Mouse (Mus musculus): ENCODE measurements around the gene Acp1. TPM values are rescaled to one million over a fixed set of nuclear protein-coding genes. Genes with fewer than 3 reads are reported as not detected.

The Acp1 gene
- polyA plus RNA-seq, 1 experiment from 2014 or later, result 172 TPM

- no peak for ATAC-seq (ENCODE audit: low FRiP score, low read depth)
- 89% methylated on average over 4 of the region's 4 CpGs for WGBS
- Histone ChIP-seq H3K27me3 (no peaks in the 10 kb centered on the region), H3K27ac (no peak overlapping the region), H3K4me1 (no peaks in the 10 kb centered on the region), H3K4me3 (no peak overlapping the region), H3K9me3 (no peaks in the 10 kb centered on the region), H3K4me2 (replicated peaks) (no peak overlapping the region), H3K9ac (no peak overlapping the region), H3K36me3 (peaks cover 33% of the 10 kb centered on the region)
These were observed 14.3 kb downstream of the Acp1 start for GRCm38 (mm10) chr12:30897039-30897438.

GRCm38 (mm10) chr12:30891438-30891837 lies 20.0 kb downstream of the Acp1 start:
- Histone ChIP-seq H3K9me3 (no peaks in the 10 kb centered on the region), H3K36me3 (peaks cover 16% of the 10 kb centered on the region), H3K4me2 (replicated peaks) (no peak overlapping the region), H3K4me3 (no peak overlapping the region), H3K4me1 (no peaks in the 10 kb centered on the region), H3K27ac (no peak overlapping the region), H3K9ac (no peak overlapping the region), H3K27me3 (peaks cover 13% of the 10 kb centered on the region)
- WGBS, result 83% methylated on average over 7 of the region's 7 CpGs
- no peak for ATAC-seq (ENCODE audit: low FRiP score, low read depth)

- no peak overlapping the region for H3K27ac ChIP-seq
- peak; percentile 57 for ATAC-seq (ENCODE audit: low FRiP score, low read depth)
These were observed 21.3 kb downstream of the Acp1 start for GRCm38 (mm10) chr12:30890067-30890466.

GRCm38 (mm10) chr12:30888003-30888402 lies 23.4 kb downstream of the Acp1 start:
- H3K27me3 ChIP-seq, result peaks cover 47% of the 10 kb centered on the region
- ATAC-seq (ENCODE audit: low FRiP score, low read depth), result no peak
- no peak overlapping the region for H3K4me3 ChIP-seq
- H3K36me3 ChIP-seq, result no peaks in the 10 kb centered on the region
- no peak overlapping the region for H3K9ac ChIP-seq
- 91% methylated on average over 4 of the region's 4 CpGs for WGBS
- no peak overlapping the region for H3K4me2 ChIP-seq (replicated peaks)
- no peak overlapping the region for H3K27ac ChIP-seq
- H3K9me3 ChIP-seq, result no peaks in the 10 kb centered on the region
- peaks cover 14% of the 10 kb centered on the region for H3K4me1 ChIP-seq

More at GRCm38 (mm10) chr12:30890067-30890466, 21.3 kb downstream of the Acp1 start:
- peaks cover 10% of the 10 kb centered on the region for H3K36me3 ChIP-seq
- 34% methylated on average over 5 of the region's 5 CpGs for WGBS
- no peak overlapping the region for H3K9ac ChIP-seq
- no peaks in the 10 kb centered on the region for H3K4me1 ChIP-seq
- H3K4me2 ChIP-seq (replicated peaks), result no peak overlapping the region
- H3K9me3 ChIP-seq, result no peaks in the 10 kb centered on the region
- H3K27me3 ChIP-seq, result peaks cover 26% of the 10 kb centered on the region
- H3K4me3 ChIP-seq, result no peak overlapping the region

GRCm38 (mm10) chr12:30885891-30886290 lies 25.5 kb downstream of the Acp1 start:
- Histone ChIP-seq H3K9me3 (no peaks in the 10 kb centered on the region), H3K9ac (no peak overlapping the region)

GRCm38 (mm10) chr12:30884622-30885230 lies 26.7 kb downstream of the Acp1 start:
- Histone ChIP-seq H3K4me1 (peaks cover 14% of the 10 kb centered on the region), H3K9ac (peak overlapping the region; percentile 66), H3K4me3 (peak overlapping the region; percentile 56), H3K27ac (no peak overlapping the region), H3K4me2 (replicated peaks) (peak overlapping the region; percentile 99), H3K9me3 (no peaks in the 10 kb centered on the region), H3K27me3 (peaks cover 61% of the 10 kb centered on the region), H3K36me3 (no peaks in the 10 kb centered on the region)
- WGBS, result 10% methylated on average over 39 of the region's 39 CpGs
- peak; percentile 44; the same call in 1 of the 2 replicates for ATAC-seq (ENCODE audit: low FRiP score, low read depth)

More at GRCm38 (mm10) chr12:30885891-30886290, 25.5 kb downstream of the Acp1 start:
- Histone ChIP-seq H3K36me3 (no peaks in the 10 kb centered on the region), H3K4me2 (replicated peaks) (no peak overlapping the region), H3K27me3 (peaks cover 57% of the 10 kb centered on the region), H3K4me3 (no peak overlapping the region), H3K27ac (no peak overlapping the region), H3K4me1 (peaks cover 14% of the 10 kb centered on the region)
- 80% methylated on average over 6 of the region's 6 CpGs for WGBS
- no peak for ATAC-seq (ENCODE audit: low FRiP score, low read depth)

GRCm38 (mm10) chr12:30883986-30884621 lies 27.3 kb downstream of the Acp1 start, which contains the start of gene Alkal2:
TSS of gene Alkal2 (plus strand) at chr12:30884322.
- H3K27ac ChIP-seq, result no peak within 1 kb of the TSS
- H3K4me1 ChIP-seq, result peaks cover 14% of the 10 kb centered on the region
- no peaks in the 10 kb centered on the region for H3K36me3 ChIP-seq
- peak within 1 kb of the TSS; percentile 56 for H3K4me3 ChIP-seq
- peaks cover 67% of the 10 kb centered on the region for H3K27me3 ChIP-seq
- ATAC-seq (ENCODE audit: low FRiP score, low read depth), result peak; percentile 40; the same call in 1 of the 2 replicates
- H3K9ac ChIP-seq, result peak within 1 kb of the TSS; percentile 66
- 0% methylated on average over 56 of the region's 58 CpGs for WGBS
- no peaks in the 10 kb centered on the region for H3K9me3 ChIP-seq
- peak within 1 kb of the TSS; percentile 99 for H3K4me2 ChIP-seq (replicated peaks)

GRCm38 (mm10) chr12:30883592-30883985 lies 27.8 kb downstream of the Acp1 start:
- peak overlapping the region; percentile 99 for H3K4me2 ChIP-seq (replicated peaks)
- no peak for ATAC-seq (ENCODE audit: low FRiP score, low read depth)
- H3K27me3 ChIP-seq, result peaks cover 67% of the 10 kb centered on the region
- H3K4me1 ChIP-seq, result peaks cover 14% of the 10 kb centered on the region
- 23% methylated on average over 4 of the region's 4 CpGs for WGBS
- peak overlapping the region; percentile 66; the same call in 1 of the 2 replicates for H3K9ac ChIP-seq
- no peaks in the 10 kb centered on the region for H3K36me3 ChIP-seq
- peak overlapping the region; percentile 56 for H3K4me3 ChIP-seq
- H3K27ac ChIP-seq, result no peak overlapping the region
- H3K9me3 ChIP-seq, result no peaks in the 10 kb centered on the region

- no peaks in the 10 kb centered on the region for H3K36me3 ChIP-seq
- no peak for ATAC-seq (ENCODE audit: low FRiP score, low read depth)
- no peak overlapping the region for H3K9ac ChIP-seq
- H3K4me2 ChIP-seq (replicated peaks), result no peak overlapping the region
- no peaks in the 10 kb centered on the region for H3K9me3 ChIP-seq
- WGBS, result 74% methylated on average over 6 of the region's 6 CpGs
- peaks cover 34% of the 10 kb centered on the region for H3K27me3 ChIP-seq
- no peak overlapping the region for H3K4me3 ChIP-seq
- no peak overlapping the region for H3K27ac ChIP-seq
- H3K4me1 ChIP-seq, result peaks cover 10% of the 10 kb centered on the region
These were observed 31.9 kb downstream of the Acp1 start for GRCm38 (mm10) chr12:30879447-30879846.

GRCm38 (mm10) chr12:30865781-30866180 lies 45.6 kb downstream of the Acp1 start:
- 56% methylated on average over 4 of the region's 4 CpGs for WGBS
- ATAC-seq (ENCODE audit: low FRiP score, low read depth), result no peak

GRCm38 (mm10) chr12:30864347-30864746 lies 47.0 kb downstream of the Acp1 start:
- Histone ChIP-seq H3K9me3 (no peaks in the 10 kb centered on the region), H3K9ac (no peak overlapping the region), H3K36me3 (no peaks in the 10 kb centered on the region), H3K4me3 (no peak overlapping the region), H3K4me1 (no peaks in the 10 kb centered on the region), H3K27me3 (no peaks in the 10 kb centered on the region), H3K27ac (no peak overlapping the region), H3K4me2 (replicated peaks) (no peak overlapping the region)
- 79% methylated on average over 2 of the region's 2 CpGs for WGBS
- ATAC-seq (ENCODE audit: low FRiP score, low read depth), result no peak

More at GRCm38 (mm10) chr12:30865781-30866180, 45.6 kb downstream of the Acp1 start:
- Histone ChIP-seq H3K4me2 (replicated peaks) (no peak overlapping the region), H3K4me1 (no peaks in the 10 kb centered on the region), H3K9me3 (no peaks in the 10 kb centered on the region), H3K9ac (no peak overlapping the region), H3K27me3 (no peaks in the 10 kb centered on the region), H3K4me3 (no peak overlapping the region), H3K27ac (no peak overlapping the region), H3K36me3 (no peaks in the 10 kb centered on the region)

- no peaks in the 10 kb centered on the region for H3K4me1 ChIP-seq
- 89% methylated on average over 5 of the region's 5 CpGs for WGBS
- no peak overlapping the region for H3K4me3 ChIP-seq
- no peaks in the 10 kb centered on the region for H3K9me3 ChIP-seq
- H3K27me3 ChIP-seq, result no peaks in the 10 kb centered on the region
- no peaks in the 10 kb centered on the region for H3K36me3 ChIP-seq
- no peak overlapping the region for H3K9ac ChIP-seq
- no peak for ATAC-seq (ENCODE audit: low FRiP score, low read depth)
- H3K27ac ChIP-seq, result no peak overlapping the region
- no peak overlapping the region for H3K4me2 ChIP-seq (replicated peaks)
These were observed 55.2 kb downstream of the Acp1 start for GRCm38 (mm10) chr12:30856172-30856571.
